Mouse (Mus musculus): ENCODE results near the gene Ccl27a. TPM values are rescaled to one million over a fixed set of nuclear protein-coding genes. Genes with fewer than 3 reads are reported as not detected.

The Ccl27a gene
- polyA plus RNA-seq, 1 experiment from 2014 or later, result 24.5 TPM

DNA sequence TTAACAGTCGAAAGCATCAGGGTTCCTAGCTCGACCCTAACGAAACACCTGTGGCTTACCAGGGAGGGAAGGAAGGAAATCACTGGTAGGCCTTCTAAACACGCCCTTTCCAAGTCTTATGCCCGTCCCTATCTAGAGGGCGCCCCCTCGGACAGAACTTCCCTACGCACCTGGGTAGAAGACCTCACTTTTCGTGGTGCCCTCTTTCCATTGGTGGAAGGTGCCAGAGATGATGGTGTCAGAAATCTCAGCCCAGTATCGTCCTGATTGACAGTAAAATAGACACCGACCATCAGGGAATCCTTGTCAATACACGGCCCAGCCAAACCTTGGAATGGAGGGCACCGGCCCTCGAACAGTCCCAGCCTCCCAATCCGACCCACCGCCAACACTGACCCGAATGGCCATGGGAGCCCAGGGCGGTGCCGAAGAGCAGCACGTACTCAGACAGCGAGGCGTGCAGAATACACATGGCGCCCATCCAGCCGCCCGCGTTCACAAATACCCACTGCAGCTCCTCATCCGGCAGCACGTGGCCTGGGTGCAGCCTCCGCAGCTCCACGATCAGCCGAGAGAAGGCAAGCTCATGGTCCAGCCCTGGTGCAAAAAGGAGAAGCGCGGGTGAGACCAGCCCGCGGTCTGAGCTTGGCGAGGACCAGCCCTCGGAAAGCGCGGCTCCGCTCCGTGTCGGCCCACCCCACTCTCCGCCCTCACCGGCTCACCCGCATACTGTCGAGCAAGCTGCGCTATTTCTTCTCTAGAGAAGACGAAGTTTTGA, 33.5 kb downstream of the Ccl27a start:
- H3K27ac ChIP-seq (ENCODE audit: low read length), result peak overlapping the region; percentile 84
- TF ChIP-seq EP300 (IDR thresholded peaks at IDR 0.05) (no peak), CTCF (IDR thresholded peaks at IDR 0.05) (peak; percentile 34)
- peaks cover 7% of the 10 kb centered on the region; the same call in 1 of the 2 replicates for H3K4me1 ChIP-seq (ENCODE audit: insufficient read depth, low read depth, low read length)
- no peaks in the 10 kb centered on the region for H3K27me3 ChIP-seq (replicated peaks; ENCODE audit: insufficient read depth, low read length)
- H3K36me3 ChIP-seq (ENCODE audit: insufficient read depth, low read length), result no peaks in the 10 kb centered on the region
- peak overlapping the region; percentile 70 for H3K4me2 ChIP-seq (replicated peaks; ENCODE audit: low read depth, low read length)
- DNase-seq (ENCODE audit: low spot score) (peak; percentile 28), ATAC-seq (peak; percentile 80)
- peak overlapping the region; percentile 51 for H3K9ac ChIP-seq (replicated peaks; ENCODE audit: low read depth)
- peak overlapping the region; percentile 56 for H3K4me3 ChIP-seq (ENCODE audit: low read depth, low read length)
- WGBS, result 3% methylated on average over 48 of the region's 48 CpGs
- H3K9me3 ChIP-seq (ENCODE audit: low read length), result no peaks in the 10 kb centered on the region

GRCm38 (mm10) chr4:41739260-41739659, 34.8 kb downstream of the Ccl27a start:
- H3K4me1 ChIP-seq (ENCODE audit: insufficient read depth, low read depth, low read length), result peaks cover 7% of the 10 kb centered on the region; the same call in 1 of the 2 replicates
- DNase-seq (ENCODE audit: low spot score) (no peak), ATAC-seq (no peak)
- no peaks in the 10 kb centered on the region for H3K36me3 ChIP-seq (ENCODE audit: insufficient read depth, low read length)
- H3K9ac ChIP-seq (replicated peaks; ENCODE audit: low read depth), result no peak overlapping the region
- H3K4me3 ChIP-seq (ENCODE audit: low read depth, low read length), result no peak overlapping the region
- no peak overlapping the region for H3K27ac ChIP-seq (ENCODE audit: low read length)
- no peak overlapping the region for H3K4me2 ChIP-seq (replicated peaks; ENCODE audit: low read depth, low read length)
- TF ChIP-seq CTCF (IDR thresholded peaks at IDR 0.05), result no peak
- no peak for TF ChIP-seq EP300 (IDR thresholded peaks at IDR 0.05)
- H3K27me3 ChIP-seq (replicated peaks; ENCODE audit: insufficient read depth, low read length), result no peaks in the 10 kb centered on the region
- WGBS, result 92% methylated on average over 13 of the region's 13 CpGs
- H3K9me3 ChIP-seq (ENCODE audit: low read length), result no peaks in the 10 kb centered on the region

GRCm38 (mm10) chr4:41738256-41738603, 35.8 kb downstream of the Ccl27a start:
- Histone ChIP-seq H3K4me3 (ENCODE audit: low read depth, low read length) (no peak overlapping the region), H3K27ac (ENCODE audit: low read length) (no peak overlapping the region), H3K36me3 (ENCODE audit: insufficient read depth, low read length) (no peaks in the 10 kb centered on the region), H3K27me3 (replicated peaks; ENCODE audit: insufficient read depth, low read length) (peaks cover under 1% of the 10 kb centered on the region; the same call in 1 of the 2 replicates), H3K9me3 (ENCODE audit: low read length) (no peaks in the 10 kb centered on the region), H3K9ac (replicated peaks; ENCODE audit: low read depth) (no peak overlapping the region), H3K4me1 (ENCODE audit: insufficient read depth, low read depth, low read length) (peaks cover 7% of the 10 kb centered on the region; the same call in 1 of the 2 replicates), H3K4me2 (replicated peaks; ENCODE audit: low read depth, low read length) (no peak overlapping the region)
- TF ChIP-seq CTCF (IDR thresholded peaks at IDR 0.05), result no peak
- TF ChIP-seq EP300 (IDR thresholded peaks at IDR 0.05), result no peak
- ATAC-seq, result no peak
- 65% methylated on average over 1 of the region's 1 CpGs for WGBS
- peak; percentile 31 for DNase-seq (ENCODE audit: low spot score)

- DNase-seq (ENCODE audit: low spot score), result peak; percentile 86
- H3K27me3 ChIP-seq (replicated peaks; ENCODE audit: insufficient read depth, low read length), result peaks cover 6% of the 10 kb centered on the region; the same call in 1 of the 2 replicates
- H3K4me2 ChIP-seq (replicated peaks; ENCODE audit: low read depth, low read length), result no peak overlapping the region
- H3K4me3 ChIP-seq (ENCODE audit: low read depth, low read length), result no peak overlapping the region
- H3K9me3 ChIP-seq (ENCODE audit: low read length), result no peaks in the 10 kb centered on the region
- no peaks in the 10 kb centered on the region for H3K36me3 ChIP-seq (ENCODE audit: insufficient read depth, low read length)
- H3K9ac ChIP-seq (replicated peaks; ENCODE audit: low read depth), result no peak overlapping the region
- WGBS, result 31% methylated on average over 8 of the region's 8 CpGs
- H3K4me1 ChIP-seq (ENCODE audit: insufficient read depth, low read depth, low read length), result peaks cover 7% of the 10 kb centered on the region; the same call in 1 of the 2 replicates
- no peak overlapping the region for H3K27ac ChIP-seq (ENCODE audit: low read length)
- peak; percentile 47 for ATAC-seq
- TF ChIP-seq EP300 (IDR thresholded peaks at IDR 0.05) (no peak), CTCF (IDR thresholded peaks at IDR 0.05) (peak; percentile 89)
Observed at GRCm38 (mm10) chr4:41737602-41738255, 36.3 kb downstream of the Ccl27a start.

DNA sequence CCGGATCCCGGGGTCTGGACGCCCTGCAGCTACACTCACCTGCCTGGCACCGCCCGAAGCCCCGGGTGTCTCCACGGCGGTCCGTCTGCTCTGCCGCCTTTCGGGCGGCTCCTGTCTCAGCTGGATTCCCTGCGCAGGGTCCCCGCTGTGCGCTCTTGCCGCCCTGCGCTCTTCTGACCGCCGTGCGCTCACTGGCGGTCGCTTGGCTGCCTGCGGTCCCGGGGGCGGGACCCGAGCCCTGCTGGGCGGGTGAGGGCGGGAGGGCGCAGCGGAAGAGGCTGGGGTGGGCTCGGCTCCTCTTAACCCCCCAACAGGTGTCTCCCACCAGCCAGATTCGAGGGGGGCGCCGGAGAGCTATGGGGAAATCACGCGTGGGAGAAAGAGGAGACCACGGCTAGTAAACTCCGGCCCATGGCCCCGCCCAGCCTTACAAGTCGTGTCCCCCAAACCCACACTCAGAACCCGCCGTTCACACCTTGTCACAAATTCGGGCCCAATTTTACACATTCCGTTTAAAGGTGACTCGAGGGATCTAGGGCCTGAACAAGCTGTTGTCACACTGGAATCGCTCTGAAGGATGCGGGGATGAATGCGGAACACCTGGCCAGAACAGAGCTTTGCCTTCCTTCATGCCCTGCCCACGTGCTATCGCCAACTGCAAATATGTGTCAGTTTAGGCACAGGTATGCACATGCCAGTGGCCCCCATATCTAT, 42.8 kb downstream of the Ccl27a start, which contains the start of gene Arid3c:
Gene Arid3c, minus strand, starts transcription at position 91 of the 714 bp plus-strand sequence.
- under 1% methylated on average over 49 of the region's 50 CpGs for WGBS
- ATAC-seq (no peak), DNase-seq (ENCODE audit: low spot score) (peak; percentile 6)
- Histone ChIP-seq H3K36me3 (ENCODE audit: insufficient read depth, low read length) (no peaks in the 10 kb centered on the region), H3K27me3 (replicated peaks; ENCODE audit: insufficient read depth, low read length) (peaks cover 53% of the 10 kb centered on the region), H3K27ac (ENCODE audit: low read length) (no peak within 1 kb of the TSS), H3K4me3 (ENCODE audit: low read depth, low read length) (peak within 1 kb of the TSS; percentile 19; the same call in 1 of the 2 replicates), H3K4me2 (replicated peaks; ENCODE audit: low read depth, low read length) (peak within 1 kb of the TSS; percentile 51), H3K9ac (replicated peaks; ENCODE audit: low read depth) (no peak within 1 kb of the TSS), H3K9me3 (ENCODE audit: low read length) (no peaks in the 10 kb centered on the region), H3K4me1 (ENCODE audit: insufficient read depth, low read depth, low read length) (no peaks in the 10 kb centered on the region)
- TF ChIP-seq EP300 (IDR thresholded peaks at IDR 0.05) (no peak), CTCF (IDR thresholded peaks at IDR 0.05) (no peak)
